Mouse (Mus musculus) MEL (cell line): ENCODE data around the gene Tmcc3. TPM values are rescaled to one million over a fixed set of nuclear protein-coding genes. Genes with fewer than 3 reads are reported as not detected.

Experiments used
- DNase-seq: peaks from one replicate; pipeline ENCODE4 v3.0.0; 2011; ENCODE audit warnings: low read depth, low spot score
- H3K27ac ChIP-seq: 2 replicates; pipeline ENCODE4 v1.5.1; 2012; ENCODE audit warnings: low read depth, mild to moderate bottlenecking, control low read depth, low read length, moderate library complexity; ENCODE audit not compliant: control insufficient read depth
- H3K27me3 ChIP-seq, 2 experiments: fragments of 150-350 bp in 1 of 2; sonication (generic) in 1 of 2; 2 replicates each; pipeline ENCODE4 v1.6.1; 2012; ENCODE audit warnings: low read length in 2 of 2, mild to moderate bottlenecking in 2 of 2, improper control_type of control experiment in 1 of 2, moderate library complexity in 1 of 2; ENCODE audit not compliant: insufficient read depth in 2 of 2, control insufficient read depth in 1 of 2
- H3K36me3 ChIP-seq, 2 experiments: 2 replicates each; pipeline ENCODE4 v1.6.1; 2012 to 2014; ENCODE audit warnings: low read length in 2 of 2, improper control_type of control experiment in 1 of 2, inconsistent platforms in 1 of 2, mild to moderate bottlenecking in 1 of 2; ENCODE audit not compliant: insufficient read depth in 2 of 2, control insufficient read depth in 1 of 2
- H3K4me1 ChIP-seq, 2 experiments: fragments of 150-350 bp in 1 of 2; sonication (generic) in 1 of 2; 2 replicates each; pipeline ENCODE4 v1.6.1; 2012; ENCODE audit warnings: low read length in 2 of 2, improper control_type of control experiment in 1 of 2, mild to moderate bottlenecking in 1 of 2; ENCODE audit not compliant: insufficient read depth in 2 of 2, control insufficient read depth in 1 of 2
- H3K4me3 ChIP-seq, 2 experiments: fragments of 150-350 bp in 1 of 2; sonication (generic) in 1 of 2; 2 replicates each; pipeline ENCODE4 v1.5.1; 2012; ENCODE audit warnings: low read depth in 2 of 2, low read length in 2 of 2, mild to moderate bottlenecking in 2 of 2, moderate library complexity in 2 of 2, control low read depth in 1 of 2, improper control_type of control experiment in 1 of 2; ENCODE audit not compliant: control insufficient read depth in 1 of 2, insufficient read depth in 1 of 2
- H3K79me2 ChIP-seq: 2 replicates; pipeline ENCODE4 v1.6.1; 2012; ENCODE audit warnings: mild to moderate bottlenecking, low read length, moderate library complexity; ENCODE audit not compliant: control insufficient read depth, poor library complexity, insufficient read depth
- H3K9ac ChIP-seq: 2 replicates; pipeline ENCODE4 v1.6.1; 2012; ENCODE audit warnings: low read depth, mild to moderate bottlenecking, control low read depth, low read length, moderate library complexity; ENCODE audit not compliant: control insufficient read depth, poor library complexity, severe bottlenecking
- H3K9me3 ChIP-seq: fragments of 150-350 bp; sonication (generic); replicated peaks from 2 replicates; pipeline ENCODE4 v1.6.1; 2012; ENCODE audit warnings: mild to moderate bottlenecking, low read length, improper control_type of control experiment, moderate library complexity; ENCODE audit not compliant: insufficient read depth
- BHLHE40 ChIP-seq: IDR thresholded peaks from 2 replicates; pipeline ENCODE4 v1.6.1; 2012; ENCODE audit warnings: low read depth, mild to moderate bottlenecking, inconsistent platforms, low read length, improper control_type of control experiment, borderline replicate concordance
- CHD1 ChIP-seq: IDR thresholded peaks from 2 replicates; pipeline ENCODE4 v1.6.1; 2012; ENCODE audit warnings: low read depth, mild to moderate bottlenecking, inconsistent platforms, low read length, improper control_type of control experiment
- CHD2 ChIP-seq: IDR thresholded peaks from 2 replicates; pipeline ENCODE4 v1.6.1; 2011; ENCODE audit warnings: low read length, improper control_type of control experiment
- CTCF ChIP-seq, 3 experiments: IDR thresholded peaks in 2 of 3; conservative IDR thresholded peaks in 1 of 3; 2 replicates each; pipeline ENCODE4 v1.5.1; 2011 to 2012; ENCODE audit warnings: low read length in 3 of 3, low read depth in 2 of 3, mild to moderate bottlenecking in 2 of 3, improper control_type of control experiment in 1 of 3, inconsistent platforms in 1 of 3, mixed read lengths in 1 of 3, moderate library complexity in 1 of 3; ENCODE audit not compliant: control insufficient read depth in 1 of 3, insufficient read depth in 1 of 3, poor library complexity in 1 of 3, severe bottlenecking in 1 of 3
- E2F4 ChIP-seq: IDR thresholded peaks from 2 replicates; pipeline ENCODE4 v1.6.1; 2011; ENCODE audit warnings: low read depth, low read length, improper control_type of control experiment, borderline replicate concordance
- ELF1 ChIP-seq: IDR thresholded peaks from 2 replicates; pipeline ENCODE4 v1.6.1; 2014; ENCODE audit warnings: low read depth, mild to moderate bottlenecking, inconsistent platforms, low read length, improper control_type of control experiment, moderate library complexity
- ETS1 ChIP-seq: IDR thresholded peaks from 2 replicates; pipeline ENCODE4 v1.6.1; 2012; ENCODE audit warnings: low read depth, mild to moderate bottlenecking, inconsistent platforms, low read length, improper control_type of control experiment, moderate library complexity
- GATA1 ChIP-seq: IDR thresholded peaks from 2 replicates; pipeline ENCODE4 v1.6.1; 2011; ENCODE audit warnings: low read depth, low read length, improper control_type of control experiment
- HCFC1 ChIP-seq: IDR thresholded peaks from 2 replicates; pipeline ENCODE4 v1.6.1; 2012; ENCODE audit warnings: low read depth, mild to moderate bottlenecking, inconsistent platforms, low read length, improper control_type of control experiment, moderate library complexity
- MAFK ChIP-seq: IDR thresholded peaks from 2 replicates; pipeline ENCODE4 v1.6.1; 2011; ENCODE audit warnings: low read depth, mild to moderate bottlenecking, low read length, improper control_type of control experiment, borderline replicate concordance
- MAX ChIP-seq: IDR thresholded peaks from 2 replicates; pipeline ENCODE4 v1.6.1; 2011; ENCODE audit warnings: low read length, improper control_type of control experiment
- MAZ ChIP-seq: IDR thresholded peaks from 2 replicates; pipeline ENCODE4 v1.6.1; 2012; ENCODE audit warnings: low read depth, mild to moderate bottlenecking, inconsistent platforms, low read length, improper control_type of control experiment
- MEF2A ChIP-seq: IDR thresholded peaks from 2 replicates; pipeline ENCODE4 v1.6.1; 2014; ENCODE audit warnings: low read depth, mild to moderate bottlenecking, inconsistent platforms, low read length, improper control_type of control experiment; ENCODE audit not compliant: poor library complexity, insufficient replicate concordance, severe bottlenecking; ENCODE audit errors: extremely low read depth
- MXI1 ChIP-seq: IDR thresholded peaks from 2 replicates; pipeline ENCODE4 v1.6.1; 2011; ENCODE audit warnings: mild to moderate bottlenecking, low read depth, low read length, improper control_type of control experiment
- MYB ChIP-seq: IDR thresholded peaks from 2 replicates; pipeline ENCODE4 v1.6.1; 2011; ENCODE audit warnings: mild to moderate bottlenecking, low read depth, low read length, improper control_type of control experiment
- NRF1 ChIP-seq: IDR thresholded peaks from 2 replicates; pipeline ENCODE4 v1.6.1; 2014; ENCODE audit warnings: low read depth, mild to moderate bottlenecking, inconsistent platforms, low read length, improper control_type of control experiment, moderate library complexity; ENCODE audit not compliant: poor library complexity, insufficient read depth, severe bottlenecking
- POLR2A ChIP-seq, 2 experiments: IDR thresholded peaks; 2 replicates each; pipeline ENCODE4 v1.6.1; 2011 to 2012; ENCODE audit warnings: low read length in 2 of 2, mild to moderate bottlenecking in 2 of 2, control low read depth in 1 of 2, improper control_type of control experiment in 1 of 2, low read depth in 1 of 2, moderate library complexity in 1 of 2; ENCODE audit not compliant: control insufficient read depth in 1 of 2, insufficient read depth in 1 of 2, poor library complexity in 1 of 2
- POLR2AphosphoS2 ChIP-seq: IDR thresholded peaks from 2 replicates; pipeline ENCODE4 v1.6.1; 2011; ENCODE audit warnings: low read length, improper control_type of control experiment
- POLR2AphosphoS5 ChIP-seq: IDR thresholded peaks from 2 replicates; pipeline ENCODE4 v1.6.1; 2012; ENCODE audit warnings: low read depth, borderline replicate concordance, mild to moderate bottlenecking, inconsistent platforms, low read length, moderate library complexity, mixed read lengths
- RAD21 ChIP-seq: IDR thresholded peaks from 2 replicates; pipeline ENCODE4 v1.6.1; 2011; ENCODE audit warnings: mild to moderate bottlenecking, low read depth, low read length, improper control_type of control experiment
- SIN3A ChIP-seq: IDR thresholded peaks from 2 replicates; pipeline ENCODE4 v1.6.1; 2012; ENCODE audit warnings: low read length, improper control_type of control experiment, inconsistent platforms
- TAL1 ChIP-seq: IDR thresholded peaks from 2 replicates; pipeline ENCODE4 v1.6.1; 2012; ENCODE audit warnings: mild to moderate bottlenecking, inconsistent platforms, low read length, moderate library complexity, mixed read lengths
- TBP ChIP-seq: IDR thresholded peaks from 2 replicates; pipeline ENCODE4 v1.8.0; 2011; ENCODE audit warnings: low read depth, low read length, improper control_type of control experiment
- USF1 ChIP-seq: IDR thresholded peaks from 2 replicates; pipeline ENCODE4 v1.6.1; 2014; ENCODE audit warnings: low read depth, mild to moderate bottlenecking, inconsistent platforms, low read length, improper control_type of control experiment, moderate library complexity
- ZC3H11A ChIP-seq: IDR thresholded peaks from 2 replicates; pipeline ENCODE4 v1.6.1; 2012; ENCODE audit warnings: low read depth, mild to moderate bottlenecking, inconsistent platforms, low read length, improper control_type of control experiment
- ZKSCAN1 ChIP-seq: IDR thresholded peaks from 2 replicates; pipeline ENCODE4 v1.6.1; 2012; ENCODE audit warnings: low read depth, mild to moderate bottlenecking, inconsistent platforms, low read length, improper control_type of control experiment, moderate library complexity
- ZMIZ1 ChIP-seq: IDR thresholded peaks from 2 replicates; pipeline ENCODE4 v1.6.1; 2012; ENCODE audit warnings: low read depth, mild to moderate bottlenecking, inconsistent platforms, low read length, improper control_type of control experiment, moderate library complexity
- ZNF384 ChIP-seq: IDR thresholded peaks from 2 replicates; pipeline ENCODE4 v1.6.1; 2012; ENCODE audit warnings: low read depth, mild to moderate bottlenecking, inconsistent platforms, low read length, improper control_type of control experiment
- polyA plus RNA-seq, 2 experiments: library from polyadenylated mRNA; stranded (reverse) in 1 of 2; unstranded in 1 of 2; fragments of >175 nt in 1 of 2; fragments of >200 nt in 1 of 2; gene quantifications; 2 replicates each; pipeline versions ENCODE4 v1.2.1 to v1.2.4; 2012; ENCODE audit warnings: low replicate concordance in 2 of 2, low read depth in 1 of 2; ENCODE audit not compliant: insufficient read length in 2 of 2, insufficient read depth in 1 of 2, missing spikeins in 1 of 2
- total RNA-seq: library from RNA; depleted of rRNA; stranded (reverse); fragments of 300-350 nt; gene quantifications from 2 replicates; pipeline ENCODE4 v1.2.3, GENCODE M21; 2012

The Tmcc3 gene
- total and polyA plus RNA-seq, 3 experiments, result 1.3 to 2.6 TPM; not detected in 1

GRCm38 (mm10) chr10:94520306-94521106, 208.8 kb downstream of the Tmcc3 start:
- peaks cover 34 to 41% of the 10 kb centered on the region in 2 experiments for H3K4me1 ChIP-seq
- TF ChIP-seq USF1 (no peak), CTCF (IDR thresholded peaks at IDR 0.05 in 2 of 3, conservative IDR thresholded peaks at IDR 0.05 in 1 of 3; ENCODE audit: control insufficient read depth in 1 of 3, insufficient read depth in 1 of 3, low read depth in 2 of 3, low read length in 3 of 3, poor library complexity in 1 of 3, severe bottlenecking in 1 of 3) (no peak), POLR2A (IDR thresholded peaks at IDR 0.05; ENCODE audit: control insufficient read depth in 1 of 2, insufficient read depth in 1 of 2, low read depth in 1 of 2, low read length in 2 of 2, poor library complexity in 1 of 2) (no peak), E2F4 (no peak), MYB (no peak), NRF1 (no peak), TBP (no peak), MEF2A (no peak), GATA1 (no peak), HCFC1 (no peak), CHD2 (no peak), RAD21 (no peak), BHLHE40 (no peak), SIN3A (no peak), CHD1 (no peak)
- peak overlapping the region; percentile 30; the same call in 1 of the 2 replicates for H3K27ac ChIP-seq

DNA sequence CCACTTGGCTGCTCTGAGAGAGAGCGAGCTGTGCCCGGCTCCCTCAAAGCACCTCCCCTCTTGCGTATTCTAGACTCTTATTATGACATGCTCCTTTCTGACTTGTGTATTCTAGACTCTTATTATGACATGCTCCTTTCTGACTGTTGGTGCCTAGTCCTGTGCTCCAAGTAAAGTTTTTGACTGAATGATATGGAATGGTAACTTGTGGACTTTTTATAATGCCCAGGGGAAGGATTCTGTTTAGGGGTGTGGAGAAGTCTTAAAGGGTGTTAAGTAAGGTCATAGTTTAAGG, 209.3 kb downstream of the Tmcc3 start:
- Histone ChIP-seq H3K79me2 (peaks cover 2% of the 10 kb centered on the region), H3K9me3 (no peaks in the 10 kb centered on the region), H3K9ac (peak overlapping the region; percentile 67), H3K27me3 (no peaks in the 10 kb centered on the region), H3K27ac (peak overlapping the region; percentile 81), H3K4me3 (peak overlapping the region; percentile 27 to 45), H3K36me3 (peaks cover 0 to 30% of the 10 kb centered on the region in 2 experiments; a peak in 2 of 4 replicates), H3K4me1 (peaks cover 31 to 40% of the 10 kb centered on the region in 2 experiments)
- peak; percentile 78 for DNase-seq
- TF ChIP-seq POLR2A (IDR thresholded peaks at IDR 0.05; ENCODE audit: control insufficient read depth in 1 of 2, insufficient read depth in 1 of 2, low read depth in 1 of 2, low read length in 2 of 2, poor library complexity in 1 of 2) (no peak), CHD2 (no peak), SIN3A (peak; percentile 93), ETS1 (peak; percentile 73), ZMIZ1 (no peak), ZKSCAN1 (no peak), E2F4 (no peak), TAL1 (no peak), ZC3H11A (no peak), BHLHE40 (no peak), CHD1 (no peak), ZNF384 (no peak), MAFK (no peak), GATA1 (no peak), POLR2AphosphoS2 (no peak), RAD21 (no peak), MXI1 (0 out of 2 replicates have a peak, but pooled peaks have one; percentile 27), MAX (no peak), POLR2AphosphoS5 (no peak), ELF1 (no peak), CTCF (IDR thresholded peaks at IDR 0.05 in 2 of 3, conservative IDR thresholded peaks at IDR 0.05 in 1 of 3; ENCODE audit: control insufficient read depth in 1 of 3, insufficient read depth in 1 of 3, low read depth in 2 of 3, low read length in 3 of 3, poor library complexity in 1 of 3, severe bottlenecking in 1 of 3) (no peak), MEF2A (no peak), HCFC1 (peak; percentile 73), MAZ (peak; percentile 47; the same call in 1 of the 2 replicates)

More at GRCm38 (mm10) chr10:94520306-94521106, 208.8 kb downstream of the Tmcc3 start:
- peaks cover 0 to 30% of the 10 kb centered on the region in 2 experiments; a peak in 2 of 4 replicates for H3K36me3 ChIP-seq
- DNase-seq, result no peak
- H3K9me3 ChIP-seq, result no peaks in the 10 kb centered on the region
- no peak overlapping the region for H3K4me3 ChIP-seq
- peaks cover 3% of the 10 kb centered on the region for H3K79me2 ChIP-seq
- peak overlapping the region; percentile 16; the same call in 1 of the 2 replicates for H3K9ac ChIP-seq
- no peaks in the 10 kb centered on the region for H3K27me3 ChIP-seq
